Mouse (Mus musculus): ENCODE results near the gene C77080. TPM values are rescaled to one million over a fixed set of nuclear protein-coding genes. Genes with fewer than 3 reads are reported as not detected.

C77080 gene
- total and polyA plus RNA-seq, 2 experiments from 2014 or later = 0.78 to 7.8 TPM

GRCm38 (mm10) chr4:129259101-129259500, 2.1 kb downstream of the C77080 start:
- Histone ChIP-seq H3K4me2 (ENCODE audit: low read depth, low read length) (no peak overlapping the region), H3K9ac (replicated peaks; ENCODE audit: low read depth, low read length) (no peak overlapping the region), H3K9me3 (replicated peaks; ENCODE audit: control insufficient read depth, low read length) (no peaks in the 10 kb centered on the region), H3K4me1 (ENCODE audit: control insufficient read depth, insufficient read depth) (peaks cover 14% of the 10 kb centered on the region), H3K36me3 (replicated peaks; ENCODE audit: control insufficient read depth, insufficient read depth, low read length) (no peaks in the 10 kb centered on the region), H3K27me3 (ENCODE audit: control insufficient read depth, insufficient read depth, low read length) (0 out of 2 replicates have a peak, but pooled peaks cover under 1% of the 10 kb centered on the region), H3K4me3 (ENCODE audit: low read depth, low read length) (no peak overlapping the region), H3K27ac (ENCODE audit: low read depth) (peak overlapping the region; percentile 11; the same call in 1 of the 2 replicates)
- no peak for DNase-seq (ENCODE audit: low spot score)
- no peak for TF ChIP-seq EP300 (IDR thresholded peaks at IDR 0.05; ENCODE audit: low read depth)
- no peak for TF ChIP-seq CTCF (IDR thresholded peaks at IDR 0.05; ENCODE audit: low read depth)
- 67% methylated on average over 4 of the region's 4 CpGs for WGBS
- 0 out of 2 replicates have a peak, but pooled peaks have one; percentile 12 for ATAC-seq (ENCODE audit: insufficient read depth, low read depth)

GRCm38 (mm10) chr4:129256450-129257380, 4.5 kb downstream of the C77080 start:
- no peaks in the 10 kb centered on the region for H3K9me3 ChIP-seq (replicated peaks; ENCODE audit: control insufficient read depth, low read length)
- no peak overlapping the region for H3K4me3 ChIP-seq (ENCODE audit: low read depth, low read length)
- H3K4me1 ChIP-seq (ENCODE audit: control insufficient read depth, insufficient read depth) = peaks cover 11% of the 10 kb centered on the region
- H3K4me2 ChIP-seq (ENCODE audit: low read depth, low read length) = no peak overlapping the region
- DNase-seq (ENCODE audit: low spot score) (peak; percentile 72), ATAC-seq (ENCODE audit: insufficient read depth, low read depth) (peak; percentile 76)
- 20% methylated on average over 8 of the region's 8 CpGs for WGBS
- TF ChIP-seq CTCF (IDR thresholded peaks at IDR 0.05; ENCODE audit: low read depth) (no peak), EP300 (IDR thresholded peaks at IDR 0.05; ENCODE audit: low read depth) (no peak)
- peak overlapping the region; percentile 52; the same call in 1 of the 2 replicates for H3K27ac ChIP-seq (ENCODE audit: low read depth)
- H3K27me3 ChIP-seq (ENCODE audit: control insufficient read depth, insufficient read depth, low read length) = peaks cover 23% of the 10 kb centered on the region; the same call in 1 of the 2 replicates
- no peak overlapping the region for H3K9ac ChIP-seq (replicated peaks; ENCODE audit: low read depth, low read length)
- H3K36me3 ChIP-seq (replicated peaks; ENCODE audit: control insufficient read depth, insufficient read depth, low read length) = no peaks in the 10 kb centered on the region

- Histone ChIP-seq H3K4me1 (ENCODE audit: control insufficient read depth, insufficient read depth) (peaks cover 15% of the 10 kb centered on the region), H3K4me3 (ENCODE audit: low read depth, low read length) (no peak overlapping the region), H3K27ac (ENCODE audit: low read depth) (no peak overlapping the region), H3K4me2 (ENCODE audit: low read depth, low read length) (no peak overlapping the region), H3K36me3 (replicated peaks; ENCODE audit: control insufficient read depth, insufficient read depth, low read length) (no peaks in the 10 kb centered on the region), H3K27me3 (ENCODE audit: control insufficient read depth, insufficient read depth, low read length) (peaks cover 39% of the 10 kb centered on the region), H3K9ac (replicated peaks; ENCODE audit: low read depth, low read length) (no peak overlapping the region), H3K9me3 (replicated peaks; ENCODE audit: control insufficient read depth, low read length) (no peaks in the 10 kb centered on the region)
- 90% methylated on average over 3 of the region's 3 CpGs for WGBS
- TF ChIP-seq CTCF (IDR thresholded peaks at IDR 0.05; ENCODE audit: low read depth) (no peak), EP300 (IDR thresholded peaks at IDR 0.05; ENCODE audit: low read depth) (no peak)
- ATAC-seq (ENCODE audit: insufficient read depth, low read depth) (no peak), DNase-seq (ENCODE audit: low spot score) (no peak)
Observed at GRCm38 (mm10) chr4:129254571-129254970, 6.6 kb downstream of the C77080 start.

DNA sequence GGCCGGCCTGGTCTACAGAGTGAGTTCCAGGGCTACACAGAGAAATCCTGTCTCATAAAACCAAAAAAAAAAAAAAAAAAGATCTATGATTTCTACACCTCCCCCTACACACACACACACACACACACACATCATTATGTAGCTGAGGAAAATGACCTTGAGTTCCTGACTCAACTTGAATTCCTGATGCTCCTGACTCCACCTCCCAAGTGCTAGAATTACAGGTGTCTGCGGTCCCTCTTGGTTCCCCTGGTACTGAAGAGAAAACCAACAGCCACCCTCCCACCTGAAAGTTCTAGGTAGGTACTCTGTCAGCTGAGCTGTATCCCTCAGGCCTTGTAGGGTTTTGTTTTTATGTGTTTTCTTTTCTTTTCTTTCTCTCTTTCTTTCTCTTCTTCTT, 8.7 kb downstream of the C77080 start:
- no peak for DNase-seq (ENCODE audit: low spot score)
- WGBS = 85% methylated on average over 2 of the region's 2 CpGs
- Histone ChIP-seq H3K4me2 (ENCODE audit: low read depth, low read length) (no peak overlapping the region), H3K4me1 (ENCODE audit: control insufficient read depth, insufficient read depth) (peaks cover 15% of the 10 kb centered on the region), H3K9ac (replicated peaks; ENCODE audit: low read depth, low read length) (no peak overlapping the region), H3K36me3 (replicated peaks; ENCODE audit: control insufficient read depth, insufficient read depth, low read length) (no peaks in the 10 kb centered on the region), H3K27ac (ENCODE audit: low read depth) (no peak overlapping the region), H3K4me3 (ENCODE audit: low read depth, low read length) (no peak overlapping the region), H3K27me3 (ENCODE audit: control insufficient read depth, insufficient read depth, low read length) (peaks cover 53% of the 10 kb centered on the region), H3K9me3 (replicated peaks; ENCODE audit: control insufficient read depth, low read length) (no peaks in the 10 kb centered on the region)
- no peak for ATAC-seq (ENCODE audit: insufficient read depth, low read depth)
- TF ChIP-seq EP300 (IDR thresholded peaks at IDR 0.05; ENCODE audit: low read depth) (no peak), CTCF (IDR thresholded peaks at IDR 0.05; ENCODE audit: low read depth) (no peak)

DNA sequence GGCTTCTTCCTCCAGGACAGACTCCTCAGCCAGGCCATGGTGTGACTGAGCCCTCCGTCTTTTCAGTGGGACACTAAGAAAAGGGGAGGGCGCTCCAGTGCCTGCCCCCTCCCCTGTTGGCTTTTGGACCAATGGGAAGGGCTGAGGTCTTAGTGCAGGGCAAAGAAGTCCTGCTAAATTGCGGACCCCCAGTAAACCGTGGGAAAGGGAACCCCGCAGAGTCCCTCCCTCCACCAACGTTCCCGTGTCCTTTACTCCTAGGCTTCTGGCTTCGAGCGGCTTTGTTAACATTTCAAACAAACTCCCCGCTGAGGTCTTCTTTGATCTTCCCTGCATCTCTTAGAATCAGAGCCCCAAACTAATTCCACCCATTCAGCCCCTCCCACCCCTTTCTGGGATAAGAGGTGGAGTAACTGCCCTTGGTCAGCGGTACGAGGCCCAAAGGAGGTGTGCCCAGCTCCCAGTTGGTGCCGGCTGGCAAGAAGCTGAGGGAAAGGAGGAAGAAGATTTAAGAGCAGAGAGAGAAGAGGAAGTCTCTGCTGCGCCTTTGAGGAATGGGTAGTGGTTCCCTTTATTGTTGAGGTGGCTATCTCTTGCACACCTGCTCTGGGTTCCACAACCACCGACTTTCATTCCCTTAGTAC, 9.6 kb downstream of the C77080 start:
- Histone ChIP-seq H3K36me3 (replicated peaks; ENCODE audit: control insufficient read depth, insufficient read depth, low read length) (no peaks in the 10 kb centered on the region), H3K9me3 (replicated peaks; ENCODE audit: control insufficient read depth, low read length) (no peaks in the 10 kb centered on the region), H3K9ac (replicated peaks; ENCODE audit: low read depth, low read length) (no peak overlapping the region), H3K4me1 (ENCODE audit: control insufficient read depth, insufficient read depth) (peaks cover 8% of the 10 kb centered on the region), H3K27me3 (ENCODE audit: control insufficient read depth, insufficient read depth, low read length) (peaks cover 62% of the 10 kb centered on the region), H3K27ac (ENCODE audit: low read depth) (no peak overlapping the region), H3K4me3 (ENCODE audit: low read depth, low read length) (no peak overlapping the region), H3K4me2 (ENCODE audit: low read depth, low read length) (0 out of 2 replicates have a peak overlapping the region, but pooled peaks have one; percentile 20)
- 34% methylated on average over 15 of the region's 15 CpGs for WGBS
- no peak for TF ChIP-seq CTCF (IDR thresholded peaks at IDR 0.05; ENCODE audit: low read depth)
- no peak for TF ChIP-seq EP300 (IDR thresholded peaks at IDR 0.05; ENCODE audit: low read depth)
- peak; percentile 6; the same call in 1 of the 2 replicates for ATAC-seq (ENCODE audit: insufficient read depth, low read depth)
- no peak for DNase-seq (ENCODE audit: low spot score)
